Mouse (Mus musculus) forebrain, embryonic 15.5 days (tissue): ENCODE measurements around the gene Csf2rb. TPM values are rescaled to one million over a fixed set of nuclear protein-coding genes. Genes with fewer than 3 reads are reported as not detected.
"Not testable (repeated sequence)": the region's sequence is repeated elsewhere in the genome, so short reads cannot be mapped to it uniquely, and the experiment has no call there.

Source experiments
- ATAC-seq: fragments of 200-750 bp; cut with Nextera tagmentation; replicated peaks from 2 replicates; pipeline ENCODE4 v1.8.0; 2017; ENCODE audit warnings: mild to moderate bottlenecking, moderate TSS enrichment, moderate library complexity
- H3K27ac ChIP-seq: fragments of 300-500 bp; sonication (generic); replicated peaks from 2 replicates; pipeline ENCODE4 v1.5.1; 2015; ENCODE audit warnings: mild to moderate bottlenecking, inconsistent platforms
- H3K27me3 ChIP-seq: fragments of 300-500 bp; sonication (generic); 2 replicates; pipeline ENCODE4 v1.6.1; 2015; ENCODE audit warnings: inconsistent platforms
- H3K36me3 ChIP-seq: fragments of 300-500 bp; sonication (generic); 2 replicates; pipeline ENCODE4 v1.6.1; 2015; ENCODE audit warnings: mild to moderate bottlenecking, inconsistent platforms
- H3K4me1 ChIP-seq: fragments of 300-500 bp; sonication (generic); 2 replicates; pipeline ENCODE4 v1.6.1; 2015; ENCODE audit warnings: inconsistent platforms
- H3K4me2 ChIP-seq: fragments of 300-500 bp; sonication (generic); replicated peaks from 2 replicates; pipeline ENCODE4 v1.6.1; 2015; ENCODE audit warnings: mild to moderate bottlenecking, inconsistent platforms
- H3K4me3 ChIP-seq: fragments of 300-500 bp; sonication (generic); 2 replicates; pipeline ENCODE4 v1.5.1; 2015; ENCODE audit warnings: mild to moderate bottlenecking, inconsistent platforms
- H3K9ac ChIP-seq: fragments of 300-500 bp; sonication (generic); replicated peaks from 2 replicates; pipeline ENCODE4 v1.6.1; 2015; ENCODE audit warnings: mild to moderate bottlenecking, inconsistent platforms
- H3K9me3 ChIP-seq: fragments of 300-500 bp; sonication (generic); 2 replicates; pipeline ENCODE4 v1.6.1; 2016; ENCODE audit warnings: inconsistent platforms
- WGBS: fragments of 180-500 bp; shearing (Covaris S2); methylation state at CpG from one replicate; pipeline ENCODE4 v1.1.7; 2015; ENCODE audit warnings: mixed read lengths; 5-methylcytosine and 5-hydroxymethylcytosine counted together
- polyA plus RNA-seq: library from polyadenylated mRNA; unstranded; fragments of >200 nt; fragmentation: Nextera tagmentation; extraction: Ambion mirVana; gene quantifications from 2 replicates; pipeline ENCODE4 v1.2.1, GENCODE M21; 2015

The Csf2rb gene
- polyA plus RNA-seq, 1 experiment from 2014 or later = 0.32 TPM

GRCm38 (mm10) chr15:78331523-78332340 is 6.2 kb downstream of the Csf2rb start:
- Histone ChIP-seq H3K4me1 (no peaks in the 10 kb centered on the region), H3K36me3 (no peaks in the 10 kb centered on the region), H3K4me3 (no peak overlapping the region), H3K4me2 (no peak overlapping the region), H3K9ac (no peak overlapping the region), H3K27me3 (no peaks in the 10 kb centered on the region), H3K9me3 (no peaks in the 10 kb centered on the region), H3K27ac (no peak overlapping the region)
- WGBS = 77% methylated on average over 5 of the region's 5 CpGs
- ATAC-seq = no peak

GRCm38 (mm10) chr15:78332981-78333380 is 7.4 kb downstream of the Csf2rb start:
- Histone ChIP-seq H3K27me3 (no peaks in the 10 kb centered on the region), H3K4me3 (no peak overlapping the region), H3K36me3 (no peaks in the 10 kb centered on the region), H3K9me3 (no peaks in the 10 kb centered on the region), H3K9ac (no peak overlapping the region), H3K4me1 (no peaks in the 10 kb centered on the region), H3K27ac (no peak overlapping the region), H3K4me2 (no peak overlapping the region)
- 78% methylated on average over 6 of the region's 6 CpGs for WGBS
- ATAC-seq = no peak

DNA sequence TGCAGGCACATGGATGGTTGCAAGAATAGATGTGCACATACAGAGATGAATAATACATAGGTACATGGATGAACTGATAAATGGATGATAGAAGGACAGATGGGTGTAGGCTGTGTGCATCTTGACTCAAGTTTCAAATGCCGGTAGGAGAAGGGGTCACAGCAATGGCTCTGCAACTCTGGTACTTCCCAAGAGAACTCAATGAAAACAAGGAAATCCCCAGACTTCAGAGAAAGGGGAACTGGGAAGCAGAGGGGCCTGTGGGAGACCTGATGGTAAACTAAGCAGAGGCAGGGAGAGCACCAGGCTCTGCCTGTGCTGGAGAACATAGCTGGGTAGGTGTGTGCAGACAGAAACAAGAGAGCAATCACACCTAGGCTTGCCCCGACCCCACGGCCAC is 8.8 kb downstream of the Csf2rb start:
- Histone ChIP-seq H3K9me3 (no peaks in the 10 kb centered on the region), H3K4me2 (no peak overlapping the region), H3K9ac (no peak overlapping the region), H3K27ac (no peak overlapping the region), H3K4me1 (no peaks in the 10 kb centered on the region), H3K27me3 (no peaks in the 10 kb centered on the region), H3K4me3 (no peak overlapping the region), H3K36me3 (no peaks in the 10 kb centered on the region)
- WGBS = 92% methylated on average over 3 of the region's 3 CpGs
- ATAC-seq = no peak

DNA sequence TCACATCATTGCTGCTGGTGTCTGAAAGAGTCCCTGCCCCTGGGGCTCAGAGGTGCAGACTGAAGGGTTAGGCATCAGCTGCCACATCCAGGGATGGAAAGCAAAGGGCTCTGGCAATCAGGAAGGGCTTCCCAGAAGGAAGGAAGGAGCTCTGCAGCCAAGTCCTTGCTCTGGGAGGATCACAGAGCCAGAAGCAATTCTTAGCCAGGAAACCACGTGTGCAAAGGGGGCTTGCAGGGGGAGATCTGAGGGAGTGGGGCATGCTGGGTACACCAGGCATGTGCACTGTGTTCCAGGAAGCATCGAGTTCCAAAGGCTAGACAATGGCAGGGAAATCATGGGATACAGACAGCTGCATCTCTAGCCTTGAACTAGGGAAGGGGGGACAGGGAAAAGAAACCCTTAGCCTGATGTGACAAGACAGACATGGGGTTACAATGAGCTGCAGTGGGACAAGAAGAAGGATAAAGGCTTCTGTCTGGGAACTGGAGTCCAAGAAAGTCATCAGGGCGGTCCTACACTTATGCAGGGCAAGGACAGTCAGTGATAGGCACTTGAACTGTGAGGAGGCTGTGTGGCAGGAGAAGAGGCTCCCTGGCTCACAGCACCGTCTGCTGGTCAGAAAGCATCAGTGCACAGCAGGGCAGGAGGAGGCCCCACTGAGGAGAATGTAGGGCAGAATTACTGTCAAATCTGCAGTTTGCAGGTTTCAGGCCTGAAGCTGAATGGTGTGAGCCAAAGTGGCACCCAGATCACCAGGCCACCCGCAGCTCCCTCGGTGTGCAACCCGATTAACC is 14.3 kb downstream of the Csf2rb start:
- H3K9ac ChIP-seq, H3K36me3 ChIP-seq, H3K9me3 ChIP-seq, ATAC-seq, H3K4me3 ChIP-seq, H3K4me1 ChIP-seq, H3K27me3 ChIP-seq, H3K4me2 ChIP-seq, H3K27ac ChIP-seq: not testable (repeated sequence)
- WGBS = 35% methylated on average over 7 of the region's 7 CpGs

DNA sequence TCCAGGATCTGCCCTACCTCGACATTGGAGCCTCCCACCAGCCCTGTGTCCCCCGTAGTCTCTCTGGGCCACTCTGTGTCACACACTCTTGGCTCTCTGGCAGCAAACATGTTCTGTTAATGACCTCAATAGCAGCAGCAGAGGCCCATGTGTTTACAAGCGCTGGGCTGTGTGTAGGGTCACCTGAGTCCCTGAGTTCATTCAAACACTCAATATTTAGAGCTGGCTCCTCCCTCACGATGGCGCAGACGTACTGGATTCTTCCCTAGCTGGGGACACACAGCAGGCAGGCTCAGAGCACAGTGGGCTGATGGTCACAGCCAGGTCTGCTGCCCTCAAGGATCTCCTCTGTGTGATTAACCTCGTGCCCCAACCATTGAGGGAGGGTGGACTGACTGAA is 15.4 kb downstream of the Csf2rb start:
- not testable (repeated sequence) for ATAC-seq, H3K27ac ChIP-seq, H3K27me3 ChIP-seq, H3K9me3 ChIP-seq, H3K36me3 ChIP-seq, H3K4me1 ChIP-seq, H3K9ac ChIP-seq, H3K4me3 ChIP-seq, H3K4me2 ChIP-seq
- WGBS = 66% methylated on average over 7 of the region's 7 CpGs

DNA sequence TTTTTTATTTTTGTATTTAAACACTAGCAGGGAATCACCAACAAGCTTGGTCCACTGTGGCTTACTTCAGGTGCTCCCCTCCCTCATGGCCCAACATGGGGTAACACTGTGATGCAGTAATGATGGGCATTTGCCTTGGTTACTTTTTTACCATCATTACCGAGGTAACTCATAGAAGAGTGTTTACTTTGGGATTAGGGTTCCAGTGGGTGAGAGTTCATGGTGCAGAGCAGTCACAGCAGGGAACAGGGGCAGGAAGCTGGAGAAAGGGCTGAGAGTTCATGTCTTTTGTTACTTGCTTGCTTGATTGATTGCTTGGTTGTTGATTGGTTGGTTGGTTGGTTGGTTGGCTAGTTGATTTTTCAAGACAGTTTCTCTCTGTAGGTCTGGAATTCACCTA is 18.1 kb downstream of the Csf2rb start:
- Histone ChIP-seq H3K4me2 (no peak overlapping the region), H3K9me3 (no peaks in the 10 kb centered on the region), H3K4me1 (no peaks in the 10 kb centered on the region), H3K27ac (no peak overlapping the region), H3K36me3 (no peaks in the 10 kb centered on the region), H3K27me3 (no peaks in the 10 kb centered on the region), H3K4me3 (no peak overlapping the region), H3K9ac (no peak overlapping the region)
- WGBS = 29% methylated on average over 1 of the region's 1 CpGs
- no peak for ATAC-seq

- H3K36me3 ChIP-seq = no peaks in the 10 kb centered on the region
- no peak overlapping the region for H3K4me2 ChIP-seq
- H3K27ac ChIP-seq = no peak overlapping the region
- ATAC-seq = no peak
- H3K9me3 ChIP-seq = no peaks in the 10 kb centered on the region
- H3K4me3 ChIP-seq = no peak overlapping the region
- WGBS = 91% methylated on average over 3 of the region's 3 CpGs
- H3K4me1 ChIP-seq = no peaks in the 10 kb centered on the region
- H3K9ac ChIP-seq = no peak overlapping the region
- no peaks in the 10 kb centered on the region for H3K27me3 ChIP-seq
Measured at GRCm38 (mm10) chr15:78344567-78344966, 19.0 kb downstream of the Csf2rb start.

DNA sequence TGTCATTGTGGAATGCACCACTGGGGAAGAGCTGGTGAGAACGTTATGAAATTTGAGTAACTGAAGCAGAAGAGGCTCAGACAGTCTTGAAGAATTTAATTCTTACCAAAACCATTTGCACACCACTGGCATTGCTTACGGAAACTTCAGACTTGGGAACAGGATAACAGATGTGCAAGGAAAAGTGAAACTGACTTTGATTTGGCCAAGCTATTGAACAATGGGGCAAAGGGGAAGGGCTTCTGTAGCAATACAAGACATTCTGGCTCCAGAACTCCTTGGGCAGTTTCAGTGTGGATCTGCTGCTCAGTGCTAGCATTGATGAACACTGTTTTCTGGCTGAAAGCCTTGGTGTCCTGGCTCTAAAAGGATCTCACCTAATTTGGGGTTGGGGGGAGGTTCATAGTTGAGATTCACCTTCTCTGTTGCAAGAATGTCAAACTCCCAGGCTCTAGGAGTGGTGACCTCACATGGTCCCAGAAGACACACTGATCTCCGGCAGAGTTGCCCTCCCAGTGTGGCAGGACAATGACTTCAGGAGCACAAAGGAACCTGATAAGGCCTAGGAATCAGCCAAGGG is 26.1 kb downstream of the Csf2rb start:
- Histone ChIP-seq H3K27ac (no peak overlapping the region), H3K9ac (no peak overlapping the region), H3K4me1 (no peaks in the 10 kb centered on the region), H3K4me3 (no peak overlapping the region), H3K36me3 (no peaks in the 10 kb centered on the region), H3K27me3 (no peaks in the 10 kb centered on the region), H3K4me2 (no peak overlapping the region), H3K9me3 (no peaks in the 10 kb centered on the region)
- no peak for ATAC-seq
- WGBS = 69% methylated on average over 3 of the region's 3 CpGs

DNA sequence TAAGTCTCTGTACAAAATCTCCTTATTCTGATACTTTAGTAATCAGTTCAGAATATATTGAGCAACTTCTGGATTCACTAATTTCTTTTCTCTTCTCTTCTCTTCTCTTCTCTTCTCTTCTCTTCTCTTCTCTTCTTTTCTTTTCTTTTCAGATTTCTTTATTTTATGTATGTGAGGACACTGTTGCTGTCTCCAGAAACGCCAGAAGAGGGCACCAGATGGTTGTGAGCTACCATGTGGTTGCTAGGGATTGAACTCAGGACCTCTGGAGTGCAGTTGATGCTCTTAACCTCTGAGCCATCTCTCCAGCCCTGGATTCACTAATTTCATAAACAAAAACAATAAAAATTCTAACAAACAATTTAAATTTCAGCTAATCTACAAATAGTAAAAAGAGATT is 29.4 kb downstream of the Csf2rb start:
- Histone ChIP-seq H3K9ac (no peak overlapping the region), H3K9me3 (no peaks in the 10 kb centered on the region), H3K4me3 (no peak overlapping the region), H3K36me3 (no peaks in the 10 kb centered on the region), H3K27me3 (no peaks in the 10 kb centered on the region), H3K4me2 (no peak overlapping the region), H3K27ac (no peak overlapping the region), H3K4me1 (no peaks in the 10 kb centered on the region)
- no peak for ATAC-seq
- WGBS = 3% methylated on average over 1 of the region's 1 CpGs

- H3K4me3 ChIP-seq = no peak overlapping the region
- no peak overlapping the region for H3K4me2 ChIP-seq
- H3K4me1 ChIP-seq = no peaks in the 10 kb centered on the region
- 93% methylated on average over 5 of the region's 5 CpGs for WGBS
- ATAC-seq = no peak
- H3K27ac ChIP-seq = no peak overlapping the region
- no peaks in the 10 kb centered on the region for H3K9me3 ChIP-seq
- H3K36me3 ChIP-seq = no peaks in the 10 kb centered on the region
- no peaks in the 10 kb centered on the region for H3K27me3 ChIP-seq
- no peak overlapping the region for H3K9ac ChIP-seq
Measured at GRCm38 (mm10) chr15:78355548-78355947, 30.0 kb downstream of the Csf2rb start.

DNA sequence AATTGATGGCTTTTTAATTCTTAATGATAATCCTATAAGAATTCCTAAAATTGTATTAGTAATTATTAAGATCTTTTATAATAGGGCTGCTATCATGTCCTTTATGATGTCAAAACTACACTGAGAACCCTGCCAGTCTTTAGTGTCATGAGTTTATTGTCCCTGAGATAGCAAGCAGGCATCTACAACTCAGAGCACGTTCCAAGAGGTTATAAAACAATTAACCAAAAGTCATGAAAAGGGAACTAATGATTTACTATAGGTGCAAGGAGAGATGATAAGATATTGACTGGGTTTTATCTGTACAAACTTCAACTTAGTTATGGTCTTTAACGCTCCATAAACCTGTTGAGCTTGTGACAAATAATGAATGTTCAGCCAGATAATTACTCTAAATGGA is 40.4 kb downstream of the Csf2rb start:
- Histone ChIP-seq H3K4me1 (no peaks in the 10 kb centered on the region), H3K27me3 (peaks cover 6% of the 10 kb centered on the region), H3K4me2 (no peak overlapping the region), H3K4me3 (no peak overlapping the region), H3K9me3 (no peaks in the 10 kb centered on the region), H3K36me3 (no peaks in the 10 kb centered on the region), H3K9ac (no peak overlapping the region), H3K27ac (no peak overlapping the region)
- 88% methylated on average over 2 of the region's 2 CpGs for WGBS
- no peak for ATAC-seq

GRCm38 (mm10) chr15:78366875-78367274 is 41.3 kb downstream of the Csf2rb start:
- H3K9me3 ChIP-seq = no peaks in the 10 kb centered on the region
- no peak overlapping the region for H3K4me3 ChIP-seq
- H3K27ac ChIP-seq = no peak overlapping the region
- peaks cover 6% of the 10 kb centered on the region for H3K27me3 ChIP-seq
- H3K4me2 ChIP-seq = no peak overlapping the region
- no peak overlapping the region for H3K9ac ChIP-seq
- H3K4me1 ChIP-seq = no peaks in the 10 kb centered on the region
- no peaks in the 10 kb centered on the region for H3K36me3 ChIP-seq
- ATAC-seq = no peak
- WGBS = 80% methylated on average over 8 of the region's 8 CpGs
